Mouse (Mus musculus) heart, embryonic 15.5 days (tissue): ENCODE measurements around the gene Hspa4. TPM values are rescaled to one million over a fixed set of nuclear protein-coding genes. Genes with fewer than 3 reads are reported as not detected.
"Not testable (repeated sequence)": the region's sequence is repeated elsewhere in the genome, so short reads cannot be mapped to it uniquely, and the experiment has no call there.

Source experiments
- ATAC-seq: fragments of 200-750 bp; cut with Nextera tagmentation; replicated peaks from 2 replicates; pipeline ENCODE4 v1.8.0; 2017; ENCODE audit warnings: low read depth, moderate TSS enrichment; ENCODE audit not compliant: insufficient number of reproducible peaks, insufficient read depth, low FRiP score
- H3K27ac ChIP-seq: fragments of 300-500 bp; sonication (generic); 2 replicates; pipeline ENCODE4 v1.5.1; 2015; ENCODE audit warnings: mild to moderate bottlenecking, inconsistent platforms
- H3K27me3 ChIP-seq: fragments of 300-500 bp; sonication (generic); 2 replicates; pipeline ENCODE4 v1.6.1; 2015; ENCODE audit warnings: inconsistent platforms
- H3K36me3 ChIP-seq: fragments of 300-500 bp; sonication (generic); 2 replicates; pipeline ENCODE4 v1.6.1; 2015; ENCODE audit warnings: mild to moderate bottlenecking, inconsistent platforms
- H3K4me1 ChIP-seq: fragments of 300-500 bp; sonication (generic); replicated peaks from 2 replicates; pipeline ENCODE4 v1.6.1; 2015; ENCODE audit warnings: inconsistent platforms
- H3K4me2 ChIP-seq: fragments of 300-500 bp; sonication (generic); 2 replicates; pipeline ENCODE4 v1.6.1; 2015; ENCODE audit warnings: inconsistent platforms, mild to moderate bottlenecking, moderate library complexity
- H3K4me3 ChIP-seq: fragments of 300-500 bp; sonication (generic); 2 replicates; pipeline ENCODE4 v1.5.1; 2015; ENCODE audit warnings: mild to moderate bottlenecking, inconsistent platforms
- H3K9ac ChIP-seq: fragments of 300-500 bp; sonication (generic); 2 replicates; pipeline ENCODE4 v1.6.1; 2015; ENCODE audit warnings: mild to moderate bottlenecking, inconsistent platforms
- H3K9me3 ChIP-seq: fragments of 300-500 bp; sonication (generic); replicated peaks from 2 replicates; pipeline ENCODE4 v1.6.1; 2016; ENCODE audit warnings: inconsistent platforms
- WGBS: fragments of 180-500 bp; shearing (Covaris S2); methylation state at CpG from one replicate; pipeline ENCODE4 v1.1.7; 2015; ENCODE audit warnings: mixed read lengths; 5-methylcytosine and 5-hydroxymethylcytosine counted together
- polyA plus RNA-seq: library from polyadenylated mRNA; unstranded; fragments of >200 nt; fragmentation: Nextera tagmentation; extraction: Ambion mirVana; gene quantifications from 2 replicates; pipeline ENCODE4 v1.2.1, GENCODE M21; 2015

Hspa4 gene
- polyA plus RNA-seq, 1 experiment from 2014 or later, result 58.0 TPM

- Histone ChIP-seq H3K27ac (no peak overlapping the region), H3K36me3 (peaks cover 60% of the 10 kb centered on the region), H3K4me3 (no peak overlapping the region), H3K9ac (no peak overlapping the region), H3K4me1 (peaks cover 4% of the 10 kb centered on the region), H3K27me3 (no peaks in the 10 kb centered on the region), H3K9me3 (no peaks in the 10 kb centered on the region), H3K4me2 (no peak overlapping the region)
- ATAC-seq, result no peak
- 68% methylated on average over 7 of the region's 7 CpGs for WGBS
Observed at GRCm38 (mm10) chr11:53330325-53330724, 30.1 kb upstream of the Hspa4 start.

DNA sequence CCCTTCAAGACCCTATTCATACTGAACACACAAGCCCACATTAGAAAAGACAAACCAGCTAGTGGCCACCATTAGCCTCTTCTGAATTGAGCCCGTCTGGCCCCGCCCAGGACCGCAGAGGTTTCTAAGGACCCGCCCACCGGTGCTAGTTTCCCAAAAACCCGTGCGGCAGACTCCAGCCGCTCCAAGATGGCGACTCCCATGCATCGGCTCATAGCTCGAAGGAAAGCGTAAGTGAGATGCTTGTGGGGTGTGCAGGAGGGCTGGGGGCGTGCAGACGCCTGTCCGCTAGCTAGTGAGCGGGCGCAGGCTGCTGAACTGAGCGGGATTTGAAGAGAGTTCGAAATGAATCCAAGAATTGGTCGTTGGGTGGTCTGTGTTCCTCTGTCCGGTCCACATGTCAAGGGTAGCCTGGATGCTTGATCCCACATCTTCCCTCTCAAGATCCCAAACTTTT, 24.3 kb upstream of the Hspa4 start, which contains the start of gene Zcchc10:
TSS of gene Zcchc10 (plus strand) at position 168 of the 457 bp plus-strand sequence.
- peak; percentile 92 for ATAC-seq
- Histone ChIP-seq H3K9ac (peak within 1 kb of the TSS; percentile 72), H3K9me3 (no peaks in the 10 kb centered on the region), H3K27me3 (no peaks in the 10 kb centered on the region), H3K4me2 (peak within 1 kb of the TSS; percentile 71), H3K27ac (peak within 1 kb of the TSS; percentile 65), H3K4me1 (peaks cover 8% of the 10 kb centered on the region), H3K4me3 (peak within 1 kb of the TSS; percentile 77), H3K36me3 (peaks cover 25% of the 10 kb centered on the region)
- WGBS, result 0% methylated on average over 21 of the region's 21 CpGs

- not testable (repeated sequence) for H3K4me1 ChIP-seq, H3K36me3 ChIP-seq, H3K9ac ChIP-seq, ATAC-seq, H3K27me3 ChIP-seq, H3K4me2 ChIP-seq, H3K4me3 ChIP-seq, H3K27ac ChIP-seq, H3K9me3 ChIP-seq
- 89% methylated on average over 13 of the region's 13 CpGs for WGBS
Observed at GRCm38 (mm10) chr11:53319867-53320266, 19.6 kb upstream of the Hspa4 start.

DNA sequence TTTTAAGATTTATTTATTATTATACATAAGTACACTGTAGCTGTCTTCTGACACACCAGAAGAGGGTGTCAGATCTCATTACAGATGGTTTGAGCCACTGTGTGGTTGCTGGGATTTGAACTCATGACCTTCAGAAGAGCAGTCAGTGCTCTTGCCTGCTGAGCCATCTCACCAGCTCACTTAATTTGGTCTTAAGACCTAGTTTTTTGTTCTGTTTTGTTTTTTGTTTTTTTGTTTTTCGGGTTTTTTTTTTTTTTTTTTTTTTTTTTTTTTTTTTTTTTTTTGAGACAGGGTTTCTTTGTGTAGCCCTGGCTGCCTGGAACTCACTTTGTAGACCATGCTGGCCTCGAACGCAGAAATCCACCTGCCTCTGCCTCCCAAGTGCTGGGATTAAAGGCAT, 18.3 kb upstream of the Hspa4 start:
- not testable (repeated sequence) for H3K4me1 ChIP-seq, H3K4me2 ChIP-seq, H3K36me3 ChIP-seq, H3K27ac ChIP-seq, H3K4me3 ChIP-seq, ATAC-seq, H3K9me3 ChIP-seq, H3K27me3 ChIP-seq, H3K9ac ChIP-seq
- WGBS, result 96% methylated on average over 3 of the region's 3 CpGs

GRCm38 (mm10) chr11:53318041-53318440, 17.8 kb upstream of the Hspa4 start:
- Histone ChIP-seq H3K9ac (no peak overlapping the region), H3K36me3 (no peaks in the 10 kb centered on the region), H3K4me2 (no peak overlapping the region), H3K4me1 (0 out of 2 replicates have a peak, but pooled peaks cover 2% of the 10 kb centered on the region), H3K27ac (no peak overlapping the region), H3K27me3 (no peaks in the 10 kb centered on the region), H3K9me3 (no peaks in the 10 kb centered on the region), H3K4me3 (no peak overlapping the region)
- ATAC-seq, result no peak
- 76% methylated on average over 7 of the region's 7 CpGs for WGBS

DNA sequence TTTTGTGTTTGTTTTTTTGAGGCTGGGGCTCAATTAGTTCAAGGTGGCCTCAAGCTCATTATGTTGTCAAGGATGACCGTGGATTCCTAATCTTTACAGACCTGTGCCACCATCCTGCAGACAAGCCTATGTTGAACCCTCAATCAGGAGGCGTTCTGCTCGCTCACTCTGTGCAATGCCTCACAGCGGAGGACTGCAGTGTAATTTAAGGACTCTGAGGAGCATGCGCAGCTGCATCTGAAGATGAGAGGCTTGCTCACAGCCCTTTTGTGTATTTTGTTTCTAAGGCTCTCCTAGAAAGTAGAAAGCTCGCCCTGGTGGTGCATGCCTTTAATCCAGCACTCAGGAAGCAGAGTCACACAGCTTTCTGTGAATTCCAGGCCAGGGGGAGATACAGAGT, 16.7 kb upstream of the Hspa4 start:
- Histone ChIP-seq H3K27me3 (no peaks in the 10 kb centered on the region), H3K9ac (no peak overlapping the region), H3K4me2 (no peak overlapping the region), H3K4me3 (no peak overlapping the region), H3K4me1 (0 out of 2 replicates have a peak, but pooled peaks cover 2% of the 10 kb centered on the region), H3K9me3 (no peaks in the 10 kb centered on the region), H3K27ac (no peak overlapping the region; the same call in 1 of the 2 replicates), H3K36me3 (no peaks in the 10 kb centered on the region)
- no peak for ATAC-seq
- 50% methylated on average over 6 of the region's 6 CpGs for WGBS

- Histone ChIP-seq H3K27me3 (no peaks in the 10 kb centered on the region), H3K4me1 (0 out of 2 replicates have a peak, but pooled peaks cover 2% of the 10 kb centered on the region), H3K27ac (peak overlapping the region; percentile 65), H3K36me3 (no peaks in the 10 kb centered on the region), H3K4me3 (no peak overlapping the region), H3K4me2 (no peak overlapping the region), H3K9ac (no peak overlapping the region), H3K9me3 (no peaks in the 10 kb centered on the region)
- WGBS, result 36% methylated on average over 1 of the region's 1 CpGs
- ATAC-seq, result peak; percentile 50
Observed at GRCm38 (mm10) chr11:53314770-53315173, 14.5 kb upstream of the Hspa4 start.

DNA sequence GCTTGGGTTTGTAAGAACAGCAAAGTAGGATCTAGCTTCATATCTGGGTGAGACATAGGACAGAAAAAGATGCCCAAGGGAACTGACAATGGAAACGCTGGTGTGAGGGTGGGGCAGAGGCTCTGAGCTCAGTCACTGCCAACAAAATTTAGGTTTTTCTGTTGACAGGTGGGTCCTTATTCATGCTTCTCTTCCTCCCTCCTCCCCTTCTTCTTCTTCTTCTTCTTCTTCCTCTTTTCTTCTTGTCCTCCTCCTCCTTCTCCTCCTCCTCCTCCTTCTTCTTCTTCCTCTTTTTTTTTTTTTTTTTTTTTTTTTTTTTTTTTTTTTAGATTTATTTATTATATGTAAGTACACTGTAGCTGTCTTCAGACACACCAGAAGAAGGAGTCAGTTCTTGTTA, 12.6 kb upstream of the Hspa4 start:
- H3K36me3 ChIP-seq, H3K27me3 ChIP-seq, H3K9me3 ChIP-seq, ATAC-seq, H3K27ac ChIP-seq, H3K9ac ChIP-seq, H3K4me3 ChIP-seq, H3K4me2 ChIP-seq: not testable (repeated sequence)
- WGBS, result 74% methylated on average over 1 of the region's 1 CpGs
- H3K4me1 ChIP-seq, result peaks cover 19% of the 10 kb centered on the region

GRCm38 (mm10) chr11:53311385-53311784, 11.1 kb upstream of the Hspa4 start:
- no peak overlapping the region for H3K4me3 ChIP-seq
- 52% methylated on average over 1 of the region's 1 CpGs for WGBS
- H3K36me3 ChIP-seq, result no peaks in the 10 kb centered on the region
- H3K4me1 ChIP-seq, result peaks cover 25% of the 10 kb centered on the region
- H3K9me3 ChIP-seq, result no peaks in the 10 kb centered on the region
- no peak overlapping the region for H3K9ac ChIP-seq
- no peaks in the 10 kb centered on the region for H3K27me3 ChIP-seq
- ATAC-seq, result no peak
- H3K27ac ChIP-seq, result peak overlapping the region; percentile 4; the same call in 1 of the 2 replicates
- no peak overlapping the region for H3K4me2 ChIP-seq

DNA sequence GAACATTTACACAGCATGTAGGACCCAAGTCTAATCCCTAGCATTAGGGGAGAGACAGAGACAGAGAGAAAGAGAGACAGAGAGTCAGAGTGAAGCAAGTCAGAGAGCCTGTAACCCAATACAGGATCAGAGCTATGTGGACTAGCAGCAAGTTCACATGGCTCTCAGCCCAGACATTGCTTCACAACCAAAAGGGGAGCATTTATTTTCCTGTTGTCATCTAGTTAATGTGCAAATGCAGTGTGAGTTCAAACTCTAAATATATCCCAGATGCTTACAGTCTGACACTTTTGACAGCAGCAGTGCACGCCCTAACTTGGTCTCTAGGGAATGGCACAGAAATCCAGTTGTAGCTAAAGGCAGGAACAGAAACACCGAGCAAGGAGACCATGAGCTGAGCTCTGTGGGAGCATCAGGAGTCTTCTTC, 8.6 kb upstream of the Hspa4 start:
- peak overlapping the region; percentile 10; the same call in 1 of the 2 replicates for H3K4me2 ChIP-seq
- ATAC-seq, result peak; percentile 85
- no peaks in the 10 kb centered on the region for H3K27me3 ChIP-seq
- peaks cover 25% of the 10 kb centered on the region for H3K4me1 ChIP-seq
- H3K4me3 ChIP-seq, result no peak overlapping the region
- WGBS, result 10% methylated on average over 2 of the region's 2 CpGs
- no peaks in the 10 kb centered on the region for H3K36me3 ChIP-seq
- H3K27ac ChIP-seq, result peak overlapping the region; percentile 95
- no peak overlapping the region for H3K9ac ChIP-seq
- no peaks in the 10 kb centered on the region for H3K9me3 ChIP-seq

- ATAC-seq, result peak; percentile 72
- Histone ChIP-seq H3K27ac (peak overlapping the region; percentile 95), H3K27me3 (no peaks in the 10 kb centered on the region), H3K4me2 (peak overlapping the region; percentile 10; the same call in 1 of the 2 replicates), H3K9ac (no peak overlapping the region), H3K4me1 (peaks cover 25% of the 10 kb centered on the region), H3K36me3 (no peaks in the 10 kb centered on the region), H3K4me3 (no peak overlapping the region), H3K9me3 (no peaks in the 10 kb centered on the region)
Observed at GRCm38 (mm10) chr11:53308251-53308864, 8.1 kb upstream of the Hspa4 start.

DNA sequence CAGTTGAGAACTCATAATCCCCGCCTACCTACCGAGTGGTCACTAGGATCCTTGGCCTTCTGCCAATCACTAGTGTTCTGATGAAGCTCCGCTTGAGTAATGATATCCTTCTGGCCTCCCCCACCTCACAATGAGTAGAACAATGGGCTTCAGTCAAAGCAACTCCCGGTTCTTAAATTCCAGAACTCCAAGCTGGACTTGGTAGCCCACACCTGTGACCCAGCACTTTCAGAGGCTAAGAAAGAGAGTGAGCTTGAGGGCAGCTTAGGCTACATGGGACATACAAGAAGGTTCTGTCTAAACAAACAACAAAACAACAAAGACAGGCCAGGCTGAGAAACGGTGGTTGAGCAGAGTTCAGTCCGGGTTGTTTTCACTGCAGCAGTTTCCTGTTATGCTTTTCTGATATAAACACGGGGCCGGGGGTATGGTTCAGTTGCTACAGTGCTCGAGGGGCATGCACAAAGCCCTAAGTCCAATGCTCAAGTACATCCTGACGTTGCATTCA, 7.4 kb upstream of the Hspa4 start:
- no peaks in the 10 kb centered on the region for H3K27me3 ChIP-seq
- H3K9ac ChIP-seq, result no peak overlapping the region
- WGBS, result 42% methylated on average over 10 of the region's 10 CpGs
- no peak overlapping the region for H3K4me3 ChIP-seq
- ATAC-seq, result 0 out of 2 replicates have a peak, but pooled peaks have one; percentile 24
- no peaks in the 10 kb centered on the region for H3K36me3 ChIP-seq
- no peaks in the 10 kb centered on the region for H3K9me3 ChIP-seq
- H3K4me1 ChIP-seq, result peaks cover 25% of the 10 kb centered on the region
- H3K4me2 ChIP-seq, result no peak overlapping the region
- peak overlapping the region; percentile 95 for H3K27ac ChIP-seq
